19 mouse cellular contexts compared by ENCODE assay signal in the genomic region with DNA sequence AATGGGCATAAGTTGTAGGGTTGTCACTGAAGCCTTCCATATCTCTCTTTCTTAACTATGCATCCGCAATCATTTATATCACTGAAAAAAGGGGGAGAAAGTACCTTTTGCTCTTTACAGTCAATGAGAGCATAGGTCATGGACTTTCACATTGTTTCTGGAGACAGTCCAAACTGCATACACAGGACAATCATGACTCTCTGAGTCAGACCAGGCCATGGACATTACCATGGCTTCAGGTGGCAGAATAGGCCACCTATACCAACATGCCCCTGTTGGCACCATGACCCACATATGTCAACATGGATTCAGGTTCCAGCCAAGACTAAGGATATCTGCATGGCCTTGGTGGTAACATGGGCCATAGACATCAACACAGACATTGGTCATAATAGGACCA.
DNase-seq lines count a peak whose midpoint lies in the region; ATAC-seq and TF ChIP-seq lines count a peak whose summit lies in the region.
"Had no signal": no experiment of that assay in that cellular context is flagged by ENCODE, and none has a peak within 500 bp of the region (broad histone marks: within the 10 kb centered on the region; RNA-seq: fewer than 3 reads in every experiment).

No protein-coding gene starts in this region.

- intact Hi-C loops in heart, postnatal 14 days (cut with DNase I): no loop called here

- no peak for TF ChIP-seq CTCF in liver, adult 2 months (IDR thresholded peaks at IDR 0.05; ENCODE audit: low read depth, low read length)

- no peaks in the 10 kb centered on the region for H3K9me3 ChIP-seq in liver, embryonic 12.5 days (replicated peaks)
- H3K9me3 ChIP-seq: G1E had no signal

- 29% methylated on average over 1 of the region's 1 CpGs for WGBS in liver, adult 2 months
- 67% methylated on average over 1 of the region's 1 CpGs for WGBS in liver, embryonic 12.5 days (ENCODE audit: insufficient replicate concordance)

- H3K4me2 ChIP-seq in liver, embryonic 12.5 days: no peak overlapping the region

- no peaks in the 10 kb centered on the region for H3K27me3 ChIP-seq in liver, adult 2 months (ENCODE audit: control insufficient read depth, insufficient read depth, low read length)
- no peaks in the 10 kb centered on the region for H3K27me3 ChIP-seq in liver, embryonic 12.5 days (replicated peaks)
- H3K27me3 ChIP-seq: CH12.LX had no signal

- H3K4me1 ChIP-seq in liver, adult 2 months (ENCODE audit: control insufficient read depth, insufficient read depth, low read length): peaks cover 4% of the 10 kb centered on the region; the same call in 1 of the 2 replicates
- no peaks in the 10 kb centered on the region for H3K4me1 ChIP-seq in liver, embryonic 12.5 days

- H3K9ac ChIP-seq in liver, adult 2 months (ENCODE audit: low read depth, low read length): no peak overlapping the region
- H3K9ac ChIP-seq in liver, embryonic 12.5 days: no peak overlapping the region

- no peak for ATAC-seq in liver, embryonic 12.5 days
- ATAC-seq: activated CD4-positive, CD25-positive, alpha-beta regulatory T cell, adult 4 months; CD4-positive, CD25-positive, alpha-beta regulatory T cell, adult 4 months; Patski had no signal

- no peak for TF ChIP-seq POLR2A in liver, adult 2 months (IDR thresholded peaks at IDR 0.05; ENCODE audit: extremely low read depth, insufficient read depth, low read length)

- peak overlapping the region; percentile 40; the same call in 1 of the 2 replicates for H3K27ac ChIP-seq in liver, adult 2 months (replicated peaks; ENCODE audit: insufficient read depth, low read depth, low read length)
- no peak overlapping the region for H3K27ac ChIP-seq in liver, embryonic 12.5 days

- H3K36me3 ChIP-seq in liver, adult 2 months (ENCODE audit: control insufficient read depth, insufficient read depth, low read length): no peaks in the 10 kb centered on the region
- no peaks in the 10 kb centered on the region for H3K36me3 ChIP-seq in liver, embryonic 12.5 days
- H3K36me3 ChIP-seq: G1E had no signal

- no peak overlapping the region for H3K4me3 ChIP-seq in liver, adult 2 months (ENCODE audit: insufficient read depth, low read depth, low read length)
- no peak overlapping the region for H3K4me3 ChIP-seq in liver, embryonic 12.5 days

- H3K79me2 ChIP-seq in liver, adult 2 months (ENCODE audit: control insufficient read depth, insufficient read depth, low read length): no peaks in the 10 kb centered on the region

- peak; percentile 65 for DNase-seq in heart, adult 11 months
- no peak for DNase-seq in heart, postnatal 14 days
- DNase-seq in liver, adult 2 months (ENCODE audit: extremely low read depth, low read depth, low spot score): peak; percentile 62
- DNase-seq: adrenal gland, adult 2 months; adrenal gland, adult 8-10 months; adrenal gland, postnatal 10 days; adrenal gland, postnatal 14 days; adrenal gland, postnatal 25 days; adrenal gland, postnatal 36 days; B cell, adult 2 months; cerebellum, adult 11 months; cerebellum, adult 11-12 months; cerebellum, adult 18-20 months had no signal

Comparison
In these comparisons a context has a peak if more than half of its experiments do, and no peak if none do; other contexts are left out.
1. DNase-seq: peak in heart, adult 11 months (single experiment) and liver, adult 2 months (single experiment); none in heart, postnatal 14 days (0 of 2).